Mouse (Mus musculus) testis, postnatal 10 days (tissue): ENCODE results near the gene Kmt2e.

Source experiments
- DNase-seq: peaks from one replicate; pipeline ENCODE4 v3.0.0; 2021; ENCODE audit warnings: low spot score

Kmt2e gene

GRCm38 (mm10) chr5:23433720-23434597 is at the start of gene Kmt2e:
Gene Kmt2e, plus strand, starts transcription at chr5:23434441.
- DNase-seq = peak; percentile 96

- DNase-seq = no peak
These were observed 49.1 kb upstream of the Kmt2e start for GRCm38 (mm10) chr5:23385136-23385535.

- DNase-seq = no peak
These were observed 48.5 kb upstream of the Kmt2e start for GRCm38 (mm10) chr5:23385763-23386217.

GRCm38 (mm10) chr5:23386562-23387312 is 47.5 kb upstream of the Kmt2e start:
- peak; percentile 73 for DNase-seq

- DNase-seq = no peak
These were observed 47.0 kb upstream of the Kmt2e start for GRCm38 (mm10) chr5:23387313-23387666.

GRCm38 (mm10) chr5:23388091-23388490 is 46.1 kb upstream of the Kmt2e start:
- DNase-seq = no peak

GRCm38 (mm10) chr5:23389601-23390305 is 44.5 kb upstream of the Kmt2e start:
- DNase-seq = no peak

- no peak for DNase-seq
These were observed 42.5 kb upstream of the Kmt2e start for GRCm38 (mm10) chr5:23391714-23392113.

GRCm38 (mm10) chr5:23393870-23394269 is 40.4 kb upstream of the Kmt2e start:
- DNase-seq = no peak

GRCm38 (mm10) chr5:23394366-23395145 is 39.7 kb upstream of the Kmt2e start:
- no peak for DNase-seq

GRCm38 (mm10) chr5:23395721-23396120 is 38.5 kb upstream of the Kmt2e start:
- DNase-seq = no peak

- no peak for DNase-seq
These were observed 37.5 kb upstream of the Kmt2e start for GRCm38 (mm10) chr5:23396756-23397155.

GRCm38 (mm10) chr5:23400156-23400555 is 34.1 kb upstream of the Kmt2e start:
- no peak for DNase-seq

- DNase-seq = no peak
These were observed 33.4 kb upstream of the Kmt2e start for GRCm38 (mm10) chr5:23400868-23401267.

- DNase-seq = no peak
These were observed 32.9 kb upstream of the Kmt2e start for GRCm38 (mm10) chr5:23401368-23401767.

GRCm38 (mm10) chr5:23401999-23402398 is 32.2 kb upstream of the Kmt2e start:
- no peak for DNase-seq

- peak; percentile 58 for DNase-seq
These were observed 31.1 kb upstream of the Kmt2e start for GRCm38 (mm10) chr5:23403161-23403560.

GRCm38 (mm10) chr5:23405666-23406404 is 28.4 kb upstream of the Kmt2e start:
- DNase-seq = no peak

- DNase-seq = no peak
These were observed 27.9 kb upstream of the Kmt2e start for GRCm38 (mm10) chr5:23406405-23406745.

GRCm38 (mm10) chr5:23408106-23408505 is 26.1 kb upstream of the Kmt2e start:
- no peak for DNase-seq
